Mouse (Mus musculus) kidney, adult 2 months (tissue): Measurements from ENCODE around the gene Ppp1r12b.

Experiments
- CTCF ChIP-seq: fragments of 200-500 bp; conservative IDR thresholded peaks from 2 replicates; pipeline ENCODE4 v1.5.1; 2011; ENCODE audit warnings: low read depth, mild to moderate bottlenecking, control low read depth, low read length, moderate library complexity, mixed read lengths; ENCODE audit not compliant: insufficient read depth, insufficient read length
- POLR2A ChIP-seq: fragments of 200-500 bp; IDR thresholded peaks from one replicate; pipeline ENCODE4 v1.6.1; 2011; ENCODE audit warnings: low read depth, low read length, control low read depth

- no peak for TF ChIP-seq CTCF
- TF ChIP-seq POLR2A, result no peak
These were observed 40.3 kb downstream of the Ppp1r12b start for GRCm38 (mm10) chr1:134915421-134915820.
